ENCODE assay signal across 21 mouse cellular contexts in the genomic region with DNA sequence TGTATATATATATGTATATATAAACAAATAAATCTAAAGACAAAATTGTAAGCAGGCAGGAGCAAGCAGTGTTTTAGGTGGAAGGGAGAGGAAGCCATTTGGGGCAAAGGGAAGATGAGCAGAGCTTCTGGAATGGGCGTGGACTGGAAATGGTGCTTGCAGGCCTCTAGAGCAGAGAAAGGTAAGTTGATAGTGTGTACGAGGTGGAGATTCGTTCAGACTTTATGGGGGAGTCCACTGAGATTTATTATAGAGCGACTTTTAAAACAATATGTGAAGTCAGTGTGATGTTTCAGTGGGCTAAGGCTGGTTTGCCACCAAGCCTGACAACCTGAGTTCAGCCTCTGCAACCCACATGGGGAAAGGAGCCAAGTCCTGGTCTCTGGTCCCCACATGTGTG. TPM values are rescaled to one million over a fixed set of nuclear protein-coding genes. Genes with fewer than 3 reads are reported as not detected.
DNase-seq lines count a peak whose midpoint lies in the region; ATAC-seq and TF ChIP-seq lines count a peak whose summit lies in the region.
"Had no signal": no experiment of that assay in that cellular context is flagged by ENCODE, and none has a peak within 500 bp of the region (broad histone marks: within the 10 kb centered on the region; RNA-seq: fewer than 3 reads in every experiment).

No protein-coding gene starts in this region.

- H3K9ac ChIP-seq in kidney, embryonic 14.5 days (ENCODE audit: low read depth, low read length): no peak overlapping the region
- no peak overlapping the region for H3K9ac ChIP-seq in kidney, embryonic 16.5 days (replicated peaks; ENCODE audit: low read length)
- H3K9ac ChIP-seq in kidney, postnatal 0 days (ENCODE audit: low read depth, low read length): no peak overlapping the region

- peaks cover 17% of the 10 kb centered on the region for H3K4me1 ChIP-seq in kidney, embryonic 14.5 days (ENCODE audit: control insufficient read depth, insufficient read depth, low read length)
- peaks cover 20% of the 10 kb centered on the region for H3K4me1 ChIP-seq in kidney, embryonic 16.5 days (ENCODE audit: insufficient read depth, low read length)
- peaks cover 15% of the 10 kb centered on the region for H3K4me1 ChIP-seq in kidney, postnatal 0 days (replicated peaks; ENCODE audit: insufficient read depth, low read length)

- no peaks in the 10 kb centered on the region for H3K9me3 ChIP-seq in kidney, embryonic 14.5 days (ENCODE audit: control insufficient read depth, low read length)
- no peaks in the 10 kb centered on the region for H3K9me3 ChIP-seq in kidney, embryonic 16.5 days (ENCODE audit: low read length)
- H3K9me3 ChIP-seq in kidney, postnatal 0 days (replicated peaks; ENCODE audit: low read length): no peaks in the 10 kb centered on the region
- H3K9me3 ChIP-seq: G1E had no signal

- H3K36me3 ChIP-seq in kidney, embryonic 14.5 days (ENCODE audit: control insufficient read depth, insufficient read depth, low read length): 0 out of 2 replicates have a peak, but pooled peaks cover 4% of the 10 kb centered on the region
- no peaks in the 10 kb centered on the region for H3K36me3 ChIP-seq in kidney, embryonic 16.5 days (ENCODE audit: insufficient read depth, low read length)
- no peaks in the 10 kb centered on the region for H3K36me3 ChIP-seq in kidney, postnatal 0 days (ENCODE audit: insufficient read depth, low read length)

- no peaks in the 10 kb centered on the region for H3K27me3 ChIP-seq in kidney, embryonic 14.5 days (ENCODE audit: control insufficient read depth, insufficient read depth, low read length)
- no peaks in the 10 kb centered on the region for H3K27me3 ChIP-seq in kidney, embryonic 16.5 days (ENCODE audit: insufficient read depth, low read length)
- H3K27me3 ChIP-seq in kidney, postnatal 0 days (ENCODE audit: insufficient read depth, low read length): no peaks in the 10 kb centered on the region
- H3K27me3 ChIP-seq: CH12.LX, Patski had no signal

- TF ChIP-seq CTCF in kidney, postnatal 0 days (IDR thresholded peaks at IDR 0.05; ENCODE audit: low read depth): no peak

- no peak overlapping the region for H3K4me2 ChIP-seq in kidney, embryonic 14.5 days (replicated peaks; ENCODE audit: low read depth, low read length)
- H3K4me2 ChIP-seq in kidney, embryonic 16.5 days (replicated peaks; ENCODE audit: low read depth, low read length): no peak overlapping the region
- no peak overlapping the region for H3K4me2 ChIP-seq in kidney, postnatal 0 days (ENCODE audit: low read length)

- DNase-seq in kidney, adult 9 months: no peak
- DNase-seq in kidney, adult 11 months: no peak
- DNase-seq in kidney, postnatal 0 days (ENCODE audit: low spot score): peak; percentile 82
- no peak for DNase-seq in kidney, adult 8-10 months
- DNase-seq: adrenal gland, adult 2 months; adrenal gland, adult 8-10 months; adrenal gland, postnatal 10 days; adrenal gland, postnatal 14 days; adrenal gland, postnatal 25 days; adrenal gland, postnatal 36 days; B cell, adult 2 months; cerebellum, adult 11 months; cerebellum, adult 11-12 months; cerebellum, adult 18-20 months had no signal

- no peak overlapping the region for H3K4me3 ChIP-seq in kidney, embryonic 14.5 days (ENCODE audit: low read length)
- no peak overlapping the region for H3K4me3 ChIP-seq in kidney, embryonic 16.5 days (ENCODE audit: low read length)
- no peak overlapping the region for H3K4me3 ChIP-seq in kidney, postnatal 0 days (replicated peaks; ENCODE audit: low read depth, low read length)

- WGBS in kidney, embryonic 14.5 days: 34% methylated on average over 4 of the region's 4 CpGs
- 29% methylated on average over 4 of the region's 4 CpGs for WGBS in kidney, embryonic 16.5 days
- 38% methylated on average over 4 of the region's 4 CpGs for WGBS in kidney, postnatal 0 days

- H3K27ac ChIP-seq in kidney, embryonic 14.5 days (ENCODE audit: low read depth, low read length): no peak overlapping the region
- H3K27ac ChIP-seq in kidney, embryonic 16.5 days (ENCODE audit: low read length): 0 out of 2 replicates have a peak overlapping the region, but pooled peaks have one; percentile 23
- H3K27ac ChIP-seq in kidney, postnatal 0 days: no peak overlapping the region

- peak; percentile 55 for ATAC-seq in kidney, embryonic 14.5 days (ENCODE audit: low FRiP score, low TSS enrichment)
- no peak for ATAC-seq in kidney, embryonic 16.5 days (ENCODE audit: low FRiP score, low TSS enrichment)
- no peak for ATAC-seq in kidney, postnatal 0 days (replicated peaks; ENCODE audit: low FRiP score, low read depth)
- ATAC-seq: activated CD4-positive, CD25-positive, alpha-beta regulatory T cell, adult 4 months; CD4-positive, CD25-positive, alpha-beta regulatory T cell, adult 4 months; Patski had no signal

RNA-seq across cellular contexts. Expression of a gene that starts 7.5 kb away (rescaled TPM):
- 11.0 and 21.9 TPM in 2 replicates for polyA plus RNA-seq in kidney, embryonic 14.5 days (2014; fragmentation: Nextera tagmentation; extraction: Ambion mirVana)
- polyA plus RNA-seq in kidney, embryonic 16.5 days (2015; fragmentation: Nextera tagmentation; extraction: Ambion mirVana): 17.3 and 18.1 TPM in 2 replicates
- polyA plus RNA-seq in kidney, postnatal 0 days (2015; fragmentation: Nextera tagmentation; extraction: Ambion mirVana): 10.7 and 11.0 TPM in 2 replicates
